Mouse (Mus musculus): ENCODE measurements around the gene Wdr53. TPM values are rescaled to one million over a fixed set of nuclear protein-coding genes. Genes with fewer than 3 reads are reported as not detected.
A peak's percentile ranks its signal among the peaks of the same experiment; 100 is the strongest.

Gene Wdr53
- total and polyA plus RNA-seq, 2 experiments from 2014 or later, result 10.7 to 11.6 TPM

DNA sequence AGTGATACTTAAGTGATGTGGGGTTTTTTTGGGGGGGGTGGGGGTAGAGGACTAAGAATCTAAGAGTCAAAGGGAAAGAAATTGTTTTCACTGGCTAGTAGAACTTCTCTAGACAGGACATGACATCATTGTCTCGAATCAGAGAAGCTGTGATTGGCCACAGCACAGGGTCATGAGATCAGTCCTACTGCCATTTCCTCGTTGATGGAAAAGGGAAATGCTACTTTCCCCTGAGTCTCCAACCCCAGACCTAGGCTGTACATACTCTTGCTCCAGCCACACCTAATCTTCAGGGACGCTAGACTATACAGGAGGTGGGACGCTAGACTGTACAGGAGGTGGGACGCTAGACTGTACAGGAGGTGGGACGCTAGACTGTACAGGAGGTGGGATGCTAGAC is 28.0 kb downstream of the Wdr53 start:
- TF ChIP-seq CTCF (IDR thresholded peaks at IDR 0.05), result no peak
- H3K27ac ChIP-seq (ENCODE audit: low read depth, low read length), result no peak overlapping the region
- H3K9ac ChIP-seq (replicated peaks; ENCODE audit: low read length, poor library complexity, severe bottlenecking), result no peak overlapping the region
- no peak overlapping the region for H3K4me3 ChIP-seq (ENCODE audit: low read depth, low read length)
- H3K9me3 ChIP-seq (ENCODE audit: low read length), result no peaks in the 10 kb centered on the region
- no peaks in the 10 kb centered on the region for H3K27me3 ChIP-seq (ENCODE audit: insufficient read depth, low read length)
- 0 out of 2 replicates have a peak, but pooled peaks cover 3% of the 10 kb centered on the region for H3K4me1 ChIP-seq (ENCODE audit: insufficient read depth, low read length)
- no peaks in the 10 kb centered on the region for H3K36me3 ChIP-seq (ENCODE audit: insufficient read depth, low read length)
- ATAC-seq (ENCODE audit: low FRiP score) (no peak), DNase-seq (ENCODE audit: low spot score) (no peak)
- WGBS, result 89% methylated on average over 6 of the region's 6 CpGs
- no peak overlapping the region for H3K4me2 ChIP-seq (ENCODE audit: low read depth, low read length, poor library complexity, severe bottlenecking)

DNA sequence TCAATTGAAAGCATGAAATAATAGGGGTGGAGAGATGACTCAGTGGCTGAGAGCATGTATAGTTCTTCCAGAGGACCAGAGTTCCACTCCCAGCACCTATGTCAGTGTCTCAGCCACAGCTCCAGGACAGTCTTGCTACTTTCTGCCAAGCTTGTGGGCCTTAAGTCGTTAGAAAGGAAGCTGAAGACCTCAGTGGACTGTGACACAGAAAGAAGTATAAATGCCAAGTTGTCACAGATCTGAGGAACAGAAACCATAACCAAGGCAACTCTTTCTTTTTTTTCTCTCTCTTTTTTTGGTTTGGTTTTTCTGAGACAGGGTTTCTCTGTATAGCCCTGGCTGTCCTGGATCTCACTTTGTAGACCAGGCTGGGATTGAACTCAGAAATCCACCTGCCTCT is 28.8 kb downstream of the Wdr53 start:
- WGBS, result 72% methylated on average over 1 of the region's 1 CpGs
- Histone ChIP-seq H3K9me3 (ENCODE audit: low read length) (no peaks in the 10 kb centered on the region), H3K9ac (replicated peaks; ENCODE audit: low read length, poor library complexity, severe bottlenecking) (no peak overlapping the region), H3K36me3 (ENCODE audit: insufficient read depth, low read length) (no peaks in the 10 kb centered on the region), H3K27ac (ENCODE audit: low read depth, low read length) (no peak overlapping the region), H3K4me1 (ENCODE audit: insufficient read depth, low read length) (0 out of 2 replicates have a peak, but pooled peaks cover 3% of the 10 kb centered on the region), H3K27me3 (ENCODE audit: insufficient read depth, low read length) (no peaks in the 10 kb centered on the region), H3K4me3 (ENCODE audit: low read depth, low read length) (no peak overlapping the region), H3K4me2 (ENCODE audit: low read depth, low read length, poor library complexity, severe bottlenecking) (no peak overlapping the region)
- ATAC-seq (ENCODE audit: low FRiP score) (no peak), DNase-seq (ENCODE audit: low spot score) (no peak)
- TF ChIP-seq CTCF (IDR thresholded peaks at IDR 0.05), result no peak

DNA sequence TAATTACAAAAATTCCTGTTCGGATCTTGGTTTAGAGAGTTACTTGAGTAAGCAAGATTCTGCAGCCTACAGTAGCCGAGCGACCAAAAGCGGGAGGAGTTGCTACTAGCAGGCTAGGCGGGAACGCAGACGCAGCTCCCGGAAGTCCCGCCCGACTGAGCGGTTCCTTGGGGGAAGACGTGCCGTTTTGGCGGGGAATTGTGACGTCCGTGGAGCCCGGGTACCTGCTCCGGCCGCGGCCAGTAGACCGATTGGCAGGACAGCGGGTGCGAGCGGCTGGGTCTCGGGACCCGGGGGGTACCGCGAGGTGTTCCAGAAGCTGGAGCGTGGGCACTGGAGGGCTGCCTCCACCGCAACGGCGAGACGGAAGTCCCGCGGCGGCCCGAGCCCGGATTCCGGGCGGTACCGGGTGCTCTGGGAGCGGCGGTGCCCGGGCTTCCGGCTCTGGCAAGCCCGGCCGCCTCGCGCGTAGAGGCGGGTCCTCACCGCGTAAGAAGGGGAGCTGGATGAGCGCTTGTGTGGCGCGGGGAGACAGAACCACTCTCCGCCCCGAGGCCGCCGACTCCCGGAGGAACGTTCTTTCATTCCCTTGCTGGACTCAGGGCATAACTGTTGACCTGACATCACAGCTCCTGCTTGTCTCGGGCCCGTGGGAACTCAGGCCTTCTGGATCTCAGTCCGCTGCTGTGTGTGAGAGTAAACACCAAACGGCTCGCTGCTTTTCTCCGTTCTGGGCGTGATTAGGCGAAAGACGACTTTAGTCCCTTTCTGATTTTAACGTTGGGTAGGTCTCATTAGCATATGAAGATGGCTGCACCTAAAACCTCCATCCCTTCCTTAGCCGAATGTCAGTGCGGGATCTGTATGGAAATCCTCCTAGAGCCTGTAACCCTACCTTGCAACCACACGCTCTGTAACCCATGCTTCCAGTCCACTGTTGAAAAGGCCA is 30.6 kb downstream of the Wdr53 start, which contains the start of gene Rnf168:
Rnf168 (plus strand) TSS at position 152 of the 949 bp plus-strand sequence.
- ATAC-seq (ENCODE audit: low FRiP score), result peak; percentile 90; the same call in 1 of the 2 replicates
- DNase-seq (ENCODE audit: low spot score), result peak; percentile 91
- Histone ChIP-seq H3K4me3 (ENCODE audit: low read depth, low read length) (peak within 1 kb of the TSS; percentile 90), H3K9ac (replicated peaks; ENCODE audit: low read length, poor library complexity, severe bottlenecking) (peak within 1 kb of the TSS; percentile 78), H3K4me2 (ENCODE audit: low read depth, low read length, poor library complexity, severe bottlenecking) (peak within 1 kb of the TSS; percentile 57), H3K27me3 (ENCODE audit: insufficient read depth, low read length) (no peaks in the 10 kb centered on the region), H3K36me3 (ENCODE audit: insufficient read depth, low read length) (no peaks in the 10 kb centered on the region), H3K4me1 (ENCODE audit: insufficient read depth, low read length) (0 out of 2 replicates have a peak, but pooled peaks cover 3% of the 10 kb centered on the region), H3K9me3 (ENCODE audit: low read length) (no peaks in the 10 kb centered on the region), H3K27ac (ENCODE audit: low read depth, low read length) (peak within 1 kb of the TSS; percentile 91)
- under 1% methylated on average over 70 of the region's 75 CpGs for WGBS
- no peak for TF ChIP-seq CTCF (IDR thresholded peaks at IDR 0.05)

DNA sequence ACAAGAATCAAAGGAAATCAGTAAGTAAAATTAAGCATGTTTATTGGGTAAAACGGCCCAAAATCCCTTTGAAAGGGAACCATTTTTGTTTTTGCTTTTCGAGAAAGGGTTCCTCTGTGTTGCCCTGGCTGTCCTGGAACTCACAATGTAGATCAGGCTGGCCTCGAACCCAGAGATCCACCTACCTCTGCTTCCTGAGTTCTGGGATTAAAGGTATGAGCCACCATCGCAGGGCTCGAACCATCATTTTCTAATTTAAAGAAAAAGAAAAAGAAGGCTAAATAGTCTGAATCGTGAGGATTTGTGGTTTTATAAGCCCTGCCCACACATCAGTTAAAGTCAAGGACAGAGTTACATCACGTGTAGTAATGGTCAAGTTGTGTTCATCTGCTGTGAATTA is 31.4 kb downstream of the Wdr53 start:
- DNase-seq (ENCODE audit: low spot score), result no peak

DNA sequence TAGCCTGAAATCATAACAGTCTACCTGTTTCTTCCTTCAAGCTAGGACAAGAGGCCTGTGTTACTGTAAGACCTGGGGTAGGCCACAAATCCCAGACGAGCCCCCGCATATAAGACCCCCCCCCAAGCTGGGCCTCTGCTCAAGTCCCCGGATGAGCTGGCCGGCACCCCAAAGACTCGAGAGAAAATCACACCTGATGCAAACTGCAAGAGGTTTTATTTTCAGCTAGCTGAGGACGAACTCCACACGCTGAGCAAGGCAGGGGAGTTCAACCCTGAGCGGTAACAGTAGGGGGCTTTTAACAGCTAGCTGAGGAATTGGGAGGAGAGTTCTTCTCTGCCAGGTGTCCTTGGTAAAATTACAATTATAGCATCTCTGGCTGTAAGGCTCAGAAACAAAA is 33.2 kb downstream of the Wdr53 start:
- Histone ChIP-seq H3K9me3 (ENCODE audit: low read length) (no peaks in the 10 kb centered on the region), H3K9ac (replicated peaks; ENCODE audit: low read length, poor library complexity, severe bottlenecking) (no peak overlapping the region), H3K4me1 (ENCODE audit: insufficient read depth, low read length) (0 out of 2 replicates have a peak, but pooled peaks cover 3% of the 10 kb centered on the region), H3K27ac (ENCODE audit: low read depth, low read length) (no peak overlapping the region), H3K36me3 (ENCODE audit: insufficient read depth, low read length) (peaks cover 20% of the 10 kb centered on the region), H3K4me3 (ENCODE audit: low read depth, low read length) (peak overlapping the region; percentile 14; the same call in 1 of the 2 replicates), H3K27me3 (ENCODE audit: insufficient read depth, low read length) (no peaks in the 10 kb centered on the region), H3K4me2 (ENCODE audit: low read depth, low read length, poor library complexity, severe bottlenecking) (peak overlapping the region; percentile 57; the same call in 1 of the 2 replicates)
- TF ChIP-seq CTCF (IDR thresholded peaks at IDR 0.05), result no peak
- DNase-seq (ENCODE audit: low spot score) (no peak), ATAC-seq (ENCODE audit: low FRiP score) (no peak)
- 91% methylated on average over 8 of the region's 8 CpGs for WGBS

More for the DNA sequence above, 31.4 kb downstream of the Wdr53 start:
- TF ChIP-seq CTCF (IDR thresholded peaks at IDR 0.05), result no peak
- 0 out of 2 replicates have a peak, but pooled peaks cover 3% of the 10 kb centered on the region for H3K4me1 ChIP-seq (ENCODE audit: insufficient read depth, low read length)
- WGBS, result 55% methylated on average over 7 of the region's 7 CpGs
- ATAC-seq (ENCODE audit: low FRiP score), result no peak
- H3K4me3 ChIP-seq (ENCODE audit: low read depth, low read length), result peak overlapping the region; percentile 90
- H3K36me3 ChIP-seq (ENCODE audit: insufficient read depth, low read length), result peaks cover 4% of the 10 kb centered on the region; the same call in 1 of the 2 replicates
- H3K27me3 ChIP-seq (ENCODE audit: insufficient read depth, low read length), result no peaks in the 10 kb centered on the region
- H3K4me2 ChIP-seq (ENCODE audit: low read depth, low read length, poor library complexity, severe bottlenecking), result peak overlapping the region; percentile 57
- no peak overlapping the region; the same call in 1 of the 2 replicates for H3K27ac ChIP-seq (ENCODE audit: low read depth, low read length)
- no peaks in the 10 kb centered on the region for H3K9me3 ChIP-seq (ENCODE audit: low read length)
- H3K9ac ChIP-seq (replicated peaks; ENCODE audit: low read length, poor library complexity, severe bottlenecking), result peak overlapping the region; percentile 78

DNA sequence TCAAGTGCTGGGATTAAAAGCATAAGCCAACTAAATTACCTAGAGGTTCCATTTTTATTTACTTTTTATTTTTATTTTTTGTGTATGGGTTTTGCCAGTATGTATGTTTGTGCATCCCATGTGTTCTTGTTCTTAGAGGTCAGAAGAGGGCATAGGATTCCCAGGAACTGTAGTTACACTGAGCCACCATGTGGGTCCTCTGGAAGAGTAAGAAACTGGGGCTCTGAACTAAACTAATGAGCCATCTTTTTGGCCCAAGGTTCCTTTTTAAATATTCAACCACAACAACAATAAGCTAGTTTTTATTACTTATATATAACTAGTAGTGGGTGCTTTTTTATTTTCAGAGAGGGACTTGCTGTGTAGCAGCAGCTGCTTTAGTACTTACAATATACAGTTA is 35.6 kb downstream of the Wdr53 start:
- peaks cover 29% of the 10 kb centered on the region for H3K36me3 ChIP-seq (ENCODE audit: insufficient read depth, low read length)

More for the DNA sequence above, 35.6 kb downstream of the Wdr53 start:
- H3K4me3 ChIP-seq (ENCODE audit: low read depth, low read length), result no peak overlapping the region
- DNase-seq (ENCODE audit: low spot score) (no peak), ATAC-seq (ENCODE audit: low FRiP score) (no peak)
- no peaks in the 10 kb centered on the region for H3K9me3 ChIP-seq (ENCODE audit: low read length)
- no peak overlapping the region for H3K9ac ChIP-seq (replicated peaks; ENCODE audit: low read length, poor library complexity, severe bottlenecking)
- TF ChIP-seq CTCF (IDR thresholded peaks at IDR 0.05), result no peak
- H3K27me3 ChIP-seq (ENCODE audit: insufficient read depth, low read length), result no peaks in the 10 kb centered on the region
- H3K4me2 ChIP-seq (ENCODE audit: low read depth, low read length, poor library complexity, severe bottlenecking), result no peak overlapping the region
- 0 out of 2 replicates have a peak, but pooled peaks cover 3% of the 10 kb centered on the region for H3K4me1 ChIP-seq (ENCODE audit: insufficient read depth, low read length)
- H3K27ac ChIP-seq (ENCODE audit: low read depth, low read length), result no peak overlapping the region

Measured in midbrain, postnatal 0 days (tissue).